Comparison of ENCODE assay signal across 8 mouse cellular contexts in the genomic region with DNA sequence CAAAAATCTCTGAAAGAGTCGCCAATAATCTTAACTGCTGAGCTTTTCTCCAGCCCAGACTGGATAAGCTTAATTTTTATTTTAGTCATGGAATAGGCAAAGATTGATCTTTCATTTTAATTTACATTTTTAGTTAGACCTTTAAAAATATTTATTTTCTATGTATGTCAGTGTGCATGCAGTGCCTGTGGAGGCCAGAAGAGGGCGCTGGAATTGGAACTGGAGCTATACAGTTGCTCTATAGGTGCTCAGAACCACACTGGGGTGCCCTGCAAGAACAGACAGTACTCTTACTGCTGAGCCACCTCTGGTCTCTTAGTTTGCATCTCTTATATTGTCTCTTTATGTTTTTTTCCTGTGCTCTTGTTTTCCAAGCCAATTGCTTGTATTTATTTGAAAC. TPM values are rescaled to one million over a fixed set of nuclear protein-coding genes. Genes with fewer than 3 reads are reported as not detected.
DNase-seq lines count a peak whose midpoint lies in the region; TF ChIP-seq lines count a peak whose summit lies in the region.

No protein-coding gene starts in this region.

- peak; percentile 69 for TF ChIP-seq CTCF in lung, adult 2 months (IDR thresholded peaks at IDR 0.05; ENCODE audit: insufficient read depth, low read length)

- no peak for TF ChIP-seq POLR2A in lung, adult 2 months (IDR thresholded peaks at IDR 0.05; ENCODE audit: borderline replicate concordance, extremely low read depth, low read depth, low read length)

- WGBS in lung, adult 2 months = 26% methylated on average over 2 of the region's 2 CpGs

- H3K4me1 ChIP-seq in lung, adult 2 months (ENCODE audit: control insufficient read depth, insufficient read depth, low read length) = no peaks in the 10 kb centered on the region

- H3K4me3 ChIP-seq in lung, adult 2 months (replicated peaks; ENCODE audit: extremely low read depth, low read depth, low read length) = no peak overlapping the region

- peak; percentile 61 to 73 for DNase-seq in cerebellum, postnatal 10 days
- no peak for DNase-seq in cerebellum, adult 11-12 months
- DNase-seq in lung, adult 2 months = no peak
- no peak for DNase-seq in lung, postnatal 25 days (ENCODE audit: low spot score)
- peak; percentile 29 for DNase-seq in c-Kit-positive CD71-positive TER-119-positive erythroid progenitor cells, embryonic 14.5 days (ENCODE audit: low spot score)
- DNase-seq in naive thymus-derived CD4-positive, alpha-beta T cell, adult 2 months (ENCODE audit: low read depth) = peak; percentile 58
- DNase-seq in T-cell, adult 2 months (ENCODE audit: low spot score) = no peak
- DNase-seq in ovary, adult 18-20 months (ENCODE audit: low spot score) = no peak

RNA-seq across cellular contexts. Expression of gene Calhm2, which starts 15.3 kb away (rescaled TPM):
- polyA plus RNA-seq in lung, adult 2 months (2012; rRNA removed) = 23.7 and 25.8 TPM in 2 replicates

RNA-seq across cellular contexts. Expression of gene Calhm1, which starts 21.3 kb away (rescaled TPM):
- polyA plus RNA-seq in lung, adult 2 months (2012; rRNA removed) = not detected in 2 replicates

RNA-seq across cellular contexts. Expression of gene Pdcd11, which starts 32.2 kb away (rescaled TPM):
- 7.7 and 9.0 TPM in 2 replicates for polyA plus RNA-seq in lung, adult 2 months (2012; rRNA removed)

RNA-seq across cellular contexts. Expression of gene Usmg5, which starts 32.4 kb away (rescaled TPM):
- 31.2 and 68.8 TPM in 2 replicates for polyA plus RNA-seq in lung, adult 2 months (2012; rRNA removed)

RNA-seq across cellular contexts. Expression of gene Calhm3, which starts 34.8 kb away (rescaled TPM):
- polyA plus RNA-seq in lung, adult 2 months (2012; rRNA removed) = not detected in 2 replicates

Comparison
In these comparisons a context has a peak if more than half of its experiments do, and no peak if none do; other contexts are left out.
1. DNase-seq: peak in cerebellum, postnatal 10 days (2 of 2), c-Kit-positive CD71-positive TER-119-positive erythroid progenitor cells, embryonic 14.5 days (single experiment) and naive thymus-derived CD4-positive, alpha-beta T cell, adult 2 months (single experiment); none in cerebellum, adult 11-12 months (single experiment), lung, adult 2 months (single experiment), lung, postnatal 25 days (single experiment), T-cell, adult 2 months (single experiment) and ovary, adult 18-20 months (single experiment).